In genomic region chr5:115358872-115359271, GRCm38 (mm10) we compare ENCODE assay signal across 8 mouse cellular contexts. TPM values are rescaled to one million over a fixed set of nuclear protein-coding genes. Genes with fewer than 3 reads are reported as not detected.
DNase-seq lines count a peak whose midpoint lies in the region; ATAC-seq and TF ChIP-seq lines count a peak whose summit lies in the region.

No protein-coding gene starts in this region.

- no peak overlapping the region for H3K9ac ChIP-seq in midbrain, embryonic 16.5 days (ENCODE audit: low read depth, low read length)
- no peak overlapping the region for H3K9ac ChIP-seq in intestine, postnatal 0 days (ENCODE audit: low read depth, low read length)
- H3K9ac ChIP-seq in midbrain, postnatal 0 days (replicated peaks; ENCODE audit: low read length, poor library complexity, severe bottlenecking) = no peak overlapping the region

- H3K27me3 ChIP-seq in midbrain, embryonic 10.5 days (ENCODE audit: low read depth, poor library complexity, severe bottlenecking) = no peaks in the 10 kb centered on the region
- H3K27me3 ChIP-seq in midbrain, embryonic 16.5 days (ENCODE audit: control insufficient read depth, insufficient read depth, low read depth, low read length) = no peaks in the 10 kb centered on the region
- H3K27me3 ChIP-seq in intestine, postnatal 0 days (replicated peaks; ENCODE audit: control insufficient read depth, insufficient read depth, low read length) = no peaks in the 10 kb centered on the region; the same call in 1 of the 2 replicates
- no peaks in the 10 kb centered on the region for H3K27me3 ChIP-seq in limb, embryonic 10.5 days (ENCODE audit: low read depth, poor library complexity, severe bottlenecking)
- H3K27me3 ChIP-seq in midbrain, postnatal 0 days (ENCODE audit: insufficient read depth, low read length) = no peaks in the 10 kb centered on the region

- no peaks in the 10 kb centered on the region for H3K9me3 ChIP-seq in midbrain, embryonic 10.5 days (replicated peaks)
- H3K9me3 ChIP-seq in midbrain, embryonic 16.5 days (replicated peaks; ENCODE audit: control insufficient read depth, low read length, poor library complexity, severe bottlenecking) = no peaks in the 10 kb centered on the region
- no peaks in the 10 kb centered on the region for H3K9me3 ChIP-seq in intestine, postnatal 0 days (ENCODE audit: control insufficient read depth)
- no peaks in the 10 kb centered on the region for H3K9me3 ChIP-seq in limb, embryonic 10.5 days (replicated peaks)
- no peaks in the 10 kb centered on the region for H3K9me3 ChIP-seq in midbrain, postnatal 0 days (ENCODE audit: low read length)

- peak; percentile 90 for DNase-seq in midbrain, embryonic 10.5 days (ENCODE audit: low spot score)
- DNase-seq in embryo, embryonic 11.5 days (ENCODE audit: low read depth, low spot score) = peak; percentile 73
- DNase-seq in gastrocnemius, postnatal 36 days = peak; percentile 79 to 81
- DNase-seq in limb, embryonic 10.5 days (ENCODE audit: low spot score) = peak; percentile 95
- peak; percentile 77 for DNase-seq in midbrain, postnatal 0 days (ENCODE audit: low spot score)
- DNase-seq in spleen, postnatal 14 days (ENCODE audit: low spot score in 2 of 2) = peak; percentile 64 to 82

- 6% methylated on average over 12 of the region's 12 CpGs for WGBS in midbrain, embryonic 10.5 days
- 8% methylated on average over 12 of the region's 12 CpGs for WGBS in midbrain, embryonic 16.5 days
- WGBS in intestine, postnatal 0 days = 4% methylated on average over 12 of the region's 12 CpGs
- 5% methylated on average over 12 of the region's 12 CpGs for WGBS in limb, embryonic 10.5 days
- WGBS in midbrain, postnatal 0 days = 7% methylated on average over 12 of the region's 12 CpGs

- peak; percentile 95 for TF ChIP-seq CTCF in intestine, postnatal 0 days (IDR thresholded peaks at IDR 0.05; ENCODE audit: low read depth)
- TF ChIP-seq CTCF in midbrain, postnatal 0 days (IDR thresholded peaks at IDR 0.05) = peak; percentile 84

- no peak for ATAC-seq in midbrain, embryonic 16.5 days
- ATAC-seq in intestine, postnatal 0 days = peak; percentile 74
- ATAC-seq in midbrain, postnatal 0 days (ENCODE audit: low FRiP score) = no peak

- intact Hi-C loops in gastrocnemius, postnatal 36 days (cut with DNase I) = loop anchor here (1.0 kb wide), 1 partner anchor 82 kb away; no protein-coding TSS in a partner anchor

- H3K4me3 ChIP-seq in midbrain, embryonic 10.5 days = peak overlapping the region; percentile 31
- no peak overlapping the region for H3K4me3 ChIP-seq in midbrain, embryonic 16.5 days (ENCODE audit: low read depth, low read length)
- H3K4me3 ChIP-seq in intestine, postnatal 0 days (ENCODE audit: low read depth, low read length) = no peak overlapping the region
- H3K4me3 ChIP-seq in limb, embryonic 10.5 days = no peak overlapping the region
- H3K4me3 ChIP-seq in midbrain, postnatal 0 days (ENCODE audit: low read depth, low read length) = no peak overlapping the region

- no peak overlapping the region for H3K4me2 ChIP-seq in midbrain, embryonic 16.5 days (ENCODE audit: low read length)
- H3K4me2 ChIP-seq in intestine, postnatal 0 days (replicated peaks; ENCODE audit: low read depth) = no peak overlapping the region
- H3K4me2 ChIP-seq in midbrain, postnatal 0 days (ENCODE audit: low read depth, low read length, poor library complexity, severe bottlenecking) = no peak overlapping the region

- peak overlapping the region; percentile 75 for H3K27ac ChIP-seq in midbrain, embryonic 10.5 days (replicated peaks)
- H3K27ac ChIP-seq in midbrain, embryonic 16.5 days (ENCODE audit: low read length) = no peak overlapping the region
- H3K27ac ChIP-seq in intestine, postnatal 0 days (ENCODE audit: low read depth, low read length) = no peak overlapping the region
- peak overlapping the region; percentile 56 for H3K27ac ChIP-seq in limb, embryonic 10.5 days
- no peak overlapping the region for H3K27ac ChIP-seq in midbrain, postnatal 0 days (ENCODE audit: low read depth, low read length)

- no peaks in the 10 kb centered on the region for H3K36me3 ChIP-seq in midbrain, embryonic 10.5 days
- H3K36me3 ChIP-seq in midbrain, embryonic 16.5 days (ENCODE audit: control insufficient read depth, insufficient read depth, low read length) = no peaks in the 10 kb centered on the region
- H3K36me3 ChIP-seq in intestine, postnatal 0 days (ENCODE audit: control insufficient read depth, insufficient read depth) = no peaks in the 10 kb centered on the region
- no peaks in the 10 kb centered on the region for H3K36me3 ChIP-seq in limb, embryonic 10.5 days
- H3K36me3 ChIP-seq in midbrain, postnatal 0 days (ENCODE audit: insufficient read depth, low read length) = no peaks in the 10 kb centered on the region

- H3K4me1 ChIP-seq in midbrain, embryonic 10.5 days = peaks cover 46% of the 10 kb centered on the region
- no peaks in the 10 kb centered on the region for H3K4me1 ChIP-seq in midbrain, embryonic 16.5 days (ENCODE audit: control insufficient read depth, insufficient read depth, low read length)
- H3K4me1 ChIP-seq in intestine, postnatal 0 days (replicated peaks; ENCODE audit: control insufficient read depth, insufficient read depth, low read length) = no peaks in the 10 kb centered on the region
- peaks cover 26% of the 10 kb centered on the region for H3K4me1 ChIP-seq in limb, embryonic 10.5 days
- no peaks in the 10 kb centered on the region for H3K4me1 ChIP-seq in midbrain, postnatal 0 days (ENCODE audit: insufficient read depth, low read length)

RNA-seq across cellular contexts. Expression of gene Cox6a1, which starts 10.1 kb away (rescaled TPM):
- 861 and 874 TPM in 2 replicates for polyA plus RNA-seq in midbrain, embryonic 10.5 days (2016; fragmentation: Nextera tagmentation; extraction: Ambion mirVana)
- polyA plus RNA-seq in midbrain, embryonic 16.5 days (2015; fragmentation: Nextera tagmentation; extraction: Ambion mirVana) = 1,007 and 1,008 TPM in 2 replicates
- total RNA-seq in gastrocnemius, postnatal 36 days (2021) = 10 to 100 TPM; 49.7 to 56.1 TPM
- polyA plus RNA-seq in intestine, postnatal 0 days (2015; fragmentation: Nextera tagmentation; extraction: Ambion mirVana) = 2,037 and 2,087 TPM in 2 replicates
- 718 and 743 TPM in 2 replicates for polyA plus RNA-seq in limb, embryonic 10.5 days (2016; fragmentation: Nextera tagmentation; extraction: Ambion mirVana)
- 1,189 and 1,342 TPM in 2 replicates for total RNA-seq in midbrain, postnatal 0 days (2014; rRNA removed)
- 1,504 and 1,624 TPM in 2 replicates for polyA plus RNA-seq in midbrain, postnatal 0 days (2015; fragmentation: Nextera tagmentation; extraction: Ambion mirVana)

RNA-seq across cellular contexts. Expression of gene Triap1, which starts 17.8 kb away (rescaled TPM):
- 56.4 and 60.8 TPM in 2 replicates for polyA plus RNA-seq in midbrain, embryonic 10.5 days (2016; fragmentation: Nextera tagmentation; extraction: Ambion mirVana)
- 47.9 and 52.6 TPM in 2 replicates for polyA plus RNA-seq in midbrain, embryonic 16.5 days (2015; fragmentation: Nextera tagmentation; extraction: Ambion mirVana)
- total RNA-seq in gastrocnemius, postnatal 36 days (2021) = 10 to 100 TPM; 16.5 to 19.4 TPM
- polyA plus RNA-seq in intestine, postnatal 0 days (2015; fragmentation: Nextera tagmentation; extraction: Ambion mirVana) = 49.8 and 51.9 TPM in 2 replicates
- polyA plus RNA-seq in limb, embryonic 10.5 days (2016; fragmentation: Nextera tagmentation; extraction: Ambion mirVana) = 55.0 and 60.0 TPM in 2 replicates
- 10.7 and 16.9 TPM in 2 replicates for total RNA-seq in midbrain, postnatal 0 days (2014; rRNA removed)
- 53.8 and 54.5 TPM in 2 replicates for polyA plus RNA-seq in midbrain, postnatal 0 days (2015; fragmentation: Nextera tagmentation; extraction: Ambion mirVana)

RNA-seq across cellular contexts. Expression of gene Gatc, which starts 17.9 kb away (rescaled TPM):
- 36.9 and 41.3 TPM in 2 replicates for polyA plus RNA-seq in midbrain, embryonic 10.5 days (2016; fragmentation: Nextera tagmentation; extraction: Ambion mirVana)
- 37.8 and 43.5 TPM in 2 replicates for polyA plus RNA-seq in midbrain, embryonic 16.5 days (2015; fragmentation: Nextera tagmentation; extraction: Ambion mirVana)
- total RNA-seq in gastrocnemius, postnatal 36 days (2021) = 10 to 100 TPM; 22.0 to 22.2 TPM
- polyA plus RNA-seq in intestine, postnatal 0 days (2015; fragmentation: Nextera tagmentation; extraction: Ambion mirVana) = 12.9 and 15.2 TPM in 2 replicates
- polyA plus RNA-seq in limb, embryonic 10.5 days (2016; fragmentation: Nextera tagmentation; extraction: Ambion mirVana) = 33.3 and 34.1 TPM in 2 replicates
- 17.6 and 27.8 TPM in 2 replicates for total RNA-seq in midbrain, postnatal 0 days (2014; rRNA removed)
- polyA plus RNA-seq in midbrain, postnatal 0 days (2015; fragmentation: Nextera tagmentation; extraction: Ambion mirVana) = 39.2 and 42.4 TPM in 2 replicates

RNA-seq across cellular contexts. Expression of gene Srsf9, which starts 31.9 kb away (rescaled TPM):
- polyA plus RNA-seq in midbrain, embryonic 10.5 days (2016; fragmentation: Nextera tagmentation; extraction: Ambion mirVana) = 396 and 421 TPM in 2 replicates
- polyA plus RNA-seq in midbrain, embryonic 16.5 days (2015; fragmentation: Nextera tagmentation; extraction: Ambion mirVana) = 118 and 132 TPM in 2 replicates
- total RNA-seq in gastrocnemius, postnatal 36 days (2021) = 10 to 100 TPM; 10.7 to 11.0 TPM
- 105 and 117 TPM in 2 replicates for polyA plus RNA-seq in intestine, postnatal 0 days (2015; fragmentation: Nextera tagmentation; extraction: Ambion mirVana)
- 444 and 468 TPM in 2 replicates for polyA plus RNA-seq in limb, embryonic 10.5 days (2016; fragmentation: Nextera tagmentation; extraction: Ambion mirVana)
- total RNA-seq in midbrain, postnatal 0 days (2014; rRNA removed) = 44.1 and 45.5 TPM in 2 replicates
- 88.0 and 93.8 TPM in 2 replicates for polyA plus RNA-seq in midbrain, postnatal 0 days (2015; fragmentation: Nextera tagmentation; extraction: Ambion mirVana)

RNA-seq across cellular contexts. Expression of gene Dynll1, which starts 58.1 kb away (rescaled TPM):
- 1,606 and 1,767 TPM in 2 replicates for polyA plus RNA-seq in midbrain, embryonic 10.5 days (2016; fragmentation: Nextera tagmentation; extraction: Ambion mirVana)
- polyA plus RNA-seq in midbrain, embryonic 16.5 days (2015; fragmentation: Nextera tagmentation; extraction: Ambion mirVana) = 1,084 and 1,126 TPM in 2 replicates
- total RNA-seq in gastrocnemius, postnatal 36 days (2021) = 10 to 100 TPM; 51.5 to 76.5 TPM
- polyA plus RNA-seq in intestine, postnatal 0 days (2015; fragmentation: Nextera tagmentation; extraction: Ambion mirVana) = 510 and 539 TPM in 2 replicates
- 1,816 and 1,865 TPM in 2 replicates for polyA plus RNA-seq in limb, embryonic 10.5 days (2016; fragmentation: Nextera tagmentation; extraction: Ambion mirVana)
- total RNA-seq in midbrain, postnatal 0 days (2014; rRNA removed) = 196 and 214 TPM in 2 replicates
- polyA plus RNA-seq in midbrain, postnatal 0 days (2015; fragmentation: Nextera tagmentation; extraction: Ambion mirVana) = 893 and 930 TPM in 2 replicates

Comparison
In these comparisons a context has a peak if more than half of its experiments do, and no peak if none do; other contexts are left out.
1. H3K27ac ChIP-seq: peak in midbrain, embryonic 10.5 days (single experiment) and limb, embryonic 10.5 days (single experiment); none in midbrain, embryonic 16.5 days (single experiment), intestine, postnatal 0 days (single experiment) and midbrain, postnatal 0 days (single experiment).
2. Peak in every context shown above with its lines, with median percentiles within 50 percentile points of each other: DNase-seq.